Mouse (Mus musculus): ENCODE data around the gene Hcst. TPM values are rescaled to one million over a fixed set of nuclear protein-coding genes. Genes with fewer than 3 reads are reported as not detected.

Gene Hcst
- polyA plus RNA-seq, 1 experiment from 2014 or later = not detected

DNA sequence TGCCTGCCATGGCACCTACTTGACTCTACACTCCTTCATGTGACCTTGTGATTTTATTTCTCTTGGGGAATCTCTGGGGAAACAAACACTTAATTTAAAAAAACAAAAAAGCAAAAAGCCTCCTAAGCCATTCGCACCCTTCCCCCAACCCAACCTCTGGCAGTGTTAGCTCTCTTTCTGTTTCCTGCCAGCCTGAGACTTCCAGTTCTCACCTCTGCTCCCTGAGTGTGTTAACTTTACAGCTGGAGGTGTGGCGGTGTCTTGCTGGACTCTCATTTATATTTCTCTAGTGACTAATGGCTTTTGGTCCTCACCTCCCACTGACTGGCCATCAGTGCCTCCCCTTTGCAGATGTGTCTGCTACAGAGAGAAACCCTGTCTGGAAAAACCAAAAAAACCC lies 9.9 kb downstream of the Hcst start:
- H3K9me3 ChIP-seq (replicated peaks; ENCODE audit: control insufficient read depth, low read length, poor library complexity, severe bottlenecking) = 0 out of 2 replicates have a peak, but pooled peaks cover 1% of the 10 kb centered on the region
- no peaks in the 10 kb centered on the region for H3K4me1 ChIP-seq (ENCODE audit: control insufficient read depth, insufficient read depth, low read length)
- no peak overlapping the region for H3K4me2 ChIP-seq (ENCODE audit: low read length)
- no peak overlapping the region for H3K4me3 ChIP-seq (ENCODE audit: low read depth, low read length)
- WGBS = 87% methylated on average over 2 of the region's 2 CpGs
- no peak overlapping the region for H3K9ac ChIP-seq (ENCODE audit: low read depth, low read length)
- H3K36me3 ChIP-seq (ENCODE audit: control insufficient read depth, insufficient read depth, low read length) = no peaks in the 10 kb centered on the region
- no peaks in the 10 kb centered on the region; the same call in 1 of the 2 replicates for H3K27me3 ChIP-seq (ENCODE audit: control insufficient read depth, insufficient read depth, low read depth, low read length)
- no peak overlapping the region for H3K27ac ChIP-seq (ENCODE audit: low read length)
- no peak for ATAC-seq

DNA sequence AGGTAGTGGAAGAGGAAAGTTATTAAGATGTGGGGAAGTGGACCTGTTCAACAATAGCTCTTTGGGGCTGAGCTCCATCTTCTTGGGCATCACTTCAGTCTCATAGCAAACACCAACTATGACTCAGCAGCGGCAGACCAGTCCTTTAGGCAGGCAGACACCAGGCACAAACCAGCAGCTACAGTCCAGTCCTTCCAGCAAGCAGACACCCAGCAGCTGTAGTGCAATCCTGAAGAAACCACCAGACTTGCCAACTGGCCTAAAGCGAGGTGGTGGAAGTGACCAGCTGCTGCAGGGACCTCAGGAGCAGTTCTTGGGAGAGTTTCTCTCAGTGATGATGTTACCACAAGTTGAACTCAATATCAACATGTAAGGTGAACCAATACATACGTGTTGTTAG lies 11.0 kb downstream of the Hcst start:
- 88% methylated on average over 3 of the region's 3 CpGs for WGBS
- no peaks in the 10 kb centered on the region for H3K36me3 ChIP-seq (ENCODE audit: control insufficient read depth, insufficient read depth, low read length)
- ATAC-seq = no peak

DNA sequence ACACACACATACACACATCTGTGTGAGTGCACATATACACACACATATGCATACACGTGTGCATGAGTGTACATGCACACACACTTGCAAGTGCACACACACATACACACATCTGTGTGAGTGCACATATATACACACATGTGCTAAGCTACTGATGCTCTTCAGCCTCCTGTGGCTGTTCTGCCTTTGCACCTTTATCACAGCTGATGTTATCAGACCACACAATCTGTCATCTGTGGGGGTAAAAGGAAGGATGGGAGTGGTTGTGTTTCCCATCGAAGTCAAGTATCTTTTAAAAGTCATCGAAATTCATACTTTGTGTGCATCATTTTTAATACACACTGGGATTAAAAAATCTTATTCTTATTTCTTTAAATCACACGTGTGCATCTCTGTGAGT lies 17.3 kb downstream of the Hcst start:
- WGBS = 73% methylated on average over 4 of the region's 4 CpGs
- H3K4me1 ChIP-seq (ENCODE audit: control insufficient read depth, insufficient read depth, low read length) = peaks cover 4% of the 10 kb centered on the region; the same call in 1 of the 2 replicates
- no peaks in the 10 kb centered on the region for H3K36me3 ChIP-seq (ENCODE audit: control insufficient read depth, insufficient read depth, low read length)
- H3K9me3 ChIP-seq (replicated peaks; ENCODE audit: control insufficient read depth, low read length, poor library complexity, severe bottlenecking) = no peaks in the 10 kb centered on the region
- no peaks in the 10 kb centered on the region for H3K27me3 ChIP-seq (ENCODE audit: control insufficient read depth, insufficient read depth, low read depth, low read length)
- no peak for ATAC-seq
- H3K9ac ChIP-seq (ENCODE audit: low read depth, low read length) = no peak overlapping the region
- H3K4me2 ChIP-seq (ENCODE audit: low read length) = no peak overlapping the region
- H3K4me3 ChIP-seq (ENCODE audit: low read depth, low read length) = no peak overlapping the region
- no peak overlapping the region for H3K27ac ChIP-seq (ENCODE audit: low read length)

More for the DNA sequence above, 11.0 kb downstream of the Hcst start:
- no peak overlapping the region for H3K27ac ChIP-seq (ENCODE audit: low read length)
- no peak overlapping the region for H3K4me2 ChIP-seq (ENCODE audit: low read length)
- no peaks in the 10 kb centered on the region for H3K9me3 ChIP-seq (replicated peaks; ENCODE audit: control insufficient read depth, low read length, poor library complexity, severe bottlenecking)
- no peaks in the 10 kb centered on the region for H3K4me1 ChIP-seq (ENCODE audit: control insufficient read depth, insufficient read depth, low read length)
- H3K4me3 ChIP-seq (ENCODE audit: low read depth, low read length) = no peak overlapping the region
- no peak overlapping the region for H3K9ac ChIP-seq (ENCODE audit: low read depth, low read length)
- H3K27me3 ChIP-seq (ENCODE audit: control insufficient read depth, insufficient read depth, low read depth, low read length) = no peaks in the 10 kb centered on the region; the same call in 1 of the 2 replicates

DNA sequence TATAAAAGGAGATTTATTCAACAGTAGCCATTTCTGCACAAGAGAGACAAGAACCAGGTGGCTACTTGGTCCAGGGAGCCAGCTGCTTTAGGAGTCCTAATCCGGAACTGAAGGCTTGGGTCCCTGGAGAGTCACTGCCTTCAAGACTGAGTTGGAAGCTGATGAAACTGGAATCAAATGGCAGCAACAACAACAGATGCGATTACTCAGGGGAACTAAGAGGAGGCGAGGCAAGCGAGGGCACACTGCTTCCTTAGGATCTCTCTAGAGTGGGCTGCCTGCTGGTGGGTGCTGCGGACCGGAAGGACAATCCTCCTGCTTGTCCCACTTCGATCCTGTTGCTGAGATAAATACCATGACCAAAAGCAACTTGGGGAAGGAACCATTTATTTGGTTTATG lies 20.0 kb downstream of the Hcst start:
- Histone ChIP-seq H3K4me3 (ENCODE audit: low read depth, low read length) (no peak overlapping the region), H3K9ac (ENCODE audit: low read depth, low read length) (no peak overlapping the region), H3K9me3 (replicated peaks; ENCODE audit: control insufficient read depth, low read length, poor library complexity, severe bottlenecking) (no peaks in the 10 kb centered on the region), H3K4me1 (ENCODE audit: control insufficient read depth, insufficient read depth, low read length) (peaks cover 4% of the 10 kb centered on the region; the same call in 1 of the 2 replicates), H3K27ac (ENCODE audit: low read length) (no peak overlapping the region), H3K27me3 (ENCODE audit: control insufficient read depth, insufficient read depth, low read depth, low read length) (no peaks in the 10 kb centered on the region), H3K4me2 (ENCODE audit: low read length) (no peak overlapping the region), H3K36me3 (ENCODE audit: control insufficient read depth, insufficient read depth, low read length) (no peaks in the 10 kb centered on the region)
- ATAC-seq = no peak
- WGBS = 35% methylated on average over 7 of the region's 7 CpGs

DNA sequence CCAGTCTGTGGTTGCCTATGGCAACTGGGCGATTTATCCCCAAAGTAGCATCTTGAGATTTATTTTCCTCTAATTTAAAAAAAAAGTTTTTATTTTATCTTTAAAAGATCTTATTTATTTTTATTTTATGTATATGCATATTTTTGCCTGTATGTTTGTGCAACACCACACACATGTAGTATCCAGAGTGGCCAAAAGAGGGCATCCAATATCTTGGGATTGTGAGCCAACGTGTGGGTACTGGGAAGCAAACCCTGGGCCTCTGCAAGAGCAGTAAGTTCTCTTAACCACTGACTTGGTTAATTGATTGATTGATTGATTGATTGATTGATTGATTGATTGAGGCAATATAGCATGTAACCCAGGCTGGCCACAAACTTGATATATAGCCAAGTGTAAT lies 24.8 kb downstream of the Hcst start:
- 39% methylated on average over 2 of the region's 2 CpGs for WGBS
- no peak for ATAC-seq
- Histone ChIP-seq H3K27ac (ENCODE audit: low read length) (no peak overlapping the region), H3K27me3 (ENCODE audit: control insufficient read depth, insufficient read depth, low read depth, low read length) (no peaks in the 10 kb centered on the region), H3K36me3 (ENCODE audit: control insufficient read depth, insufficient read depth, low read length) (no peaks in the 10 kb centered on the region), H3K9ac (ENCODE audit: low read depth, low read length) (no peak overlapping the region), H3K4me1 (ENCODE audit: control insufficient read depth, insufficient read depth, low read length) (peaks cover 4% of the 10 kb centered on the region; the same call in 1 of the 2 replicates), H3K4me2 (ENCODE audit: low read length) (no peak overlapping the region), H3K9me3 (replicated peaks; ENCODE audit: control insufficient read depth, low read length, poor library complexity, severe bottlenecking) (no peaks in the 10 kb centered on the region), H3K4me3 (ENCODE audit: low read depth, low read length) (no peak overlapping the region)

DNA sequence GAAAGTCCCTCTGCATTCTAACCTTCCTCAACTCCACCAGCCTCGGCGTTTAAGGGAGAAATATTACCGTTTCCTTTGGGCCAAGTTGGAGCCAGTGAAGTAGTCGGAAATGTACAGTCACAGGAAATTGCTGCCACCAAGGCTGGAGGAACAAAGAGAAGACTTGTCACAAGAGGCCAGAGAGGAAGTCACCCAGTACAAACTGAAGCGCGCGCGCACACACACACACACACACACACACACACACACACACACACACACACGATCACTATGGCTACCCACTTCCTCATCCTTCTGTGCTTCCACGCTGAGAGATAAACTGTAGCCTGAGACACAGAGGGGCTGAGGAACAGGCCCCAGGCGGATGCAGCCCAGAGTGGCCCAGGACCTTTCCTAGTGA lies 25.3 kb downstream of the Hcst start:
- Histone ChIP-seq H3K9me3 (replicated peaks; ENCODE audit: control insufficient read depth, low read length, poor library complexity, severe bottlenecking) (no peaks in the 10 kb centered on the region), H3K9ac (ENCODE audit: low read depth, low read length) (no peak overlapping the region), H3K4me2 (ENCODE audit: low read length) (no peak overlapping the region), H3K27ac (ENCODE audit: low read length) (no peak overlapping the region; the same call in 1 of the 2 replicates), H3K36me3 (ENCODE audit: control insufficient read depth, insufficient read depth, low read length) (no peaks in the 10 kb centered on the region), H3K4me1 (ENCODE audit: control insufficient read depth, insufficient read depth, low read length) (peaks cover 4% of the 10 kb centered on the region; the same call in 1 of the 2 replicates), H3K27me3 (ENCODE audit: control insufficient read depth, insufficient read depth, low read depth, low read length) (no peaks in the 10 kb centered on the region), H3K4me3 (ENCODE audit: low read depth, low read length) (no peak overlapping the region)
- no peak for ATAC-seq
- 62% methylated on average over 11 of the region's 11 CpGs for WGBS

DNA sequence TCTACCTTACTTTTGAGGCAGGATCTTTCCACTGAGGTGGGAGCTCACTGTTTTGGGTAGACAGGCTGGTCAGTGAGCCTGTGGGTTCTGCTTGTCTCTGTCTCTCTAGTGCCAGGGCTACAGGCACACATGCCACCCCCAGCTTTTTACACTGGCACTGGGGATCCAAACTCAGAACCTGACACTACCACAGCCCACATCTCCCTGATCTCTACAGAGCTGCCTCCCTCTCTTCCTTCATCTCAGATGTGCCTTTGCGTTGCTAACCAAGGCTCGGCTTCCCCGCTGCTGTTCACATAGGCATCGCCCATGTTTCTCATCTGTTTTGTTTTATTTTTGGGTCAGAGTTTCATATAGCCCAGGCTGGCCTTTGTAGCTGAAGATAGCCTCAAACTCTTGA lies 26.0 kb downstream of the Hcst start:
- ATAC-seq = no peak
- Histone ChIP-seq H3K4me1 (ENCODE audit: control insufficient read depth, insufficient read depth, low read length) (no peaks in the 10 kb centered on the region), H3K36me3 (ENCODE audit: control insufficient read depth, insufficient read depth, low read length) (no peaks in the 10 kb centered on the region), H3K4me3 (ENCODE audit: low read depth, low read length) (no peak overlapping the region), H3K9ac (ENCODE audit: low read depth, low read length) (no peak overlapping the region), H3K27ac (ENCODE audit: low read length) (no peak overlapping the region), H3K27me3 (ENCODE audit: control insufficient read depth, insufficient read depth, low read depth, low read length) (no peaks in the 10 kb centered on the region), H3K9me3 (replicated peaks; ENCODE audit: control insufficient read depth, low read length, poor library complexity, severe bottlenecking) (no peaks in the 10 kb centered on the region), H3K4me2 (ENCODE audit: low read length) (no peak overlapping the region)
- 89% methylated on average over 4 of the region's 4 CpGs for whole genome bisulfite sequencing

DNA sequence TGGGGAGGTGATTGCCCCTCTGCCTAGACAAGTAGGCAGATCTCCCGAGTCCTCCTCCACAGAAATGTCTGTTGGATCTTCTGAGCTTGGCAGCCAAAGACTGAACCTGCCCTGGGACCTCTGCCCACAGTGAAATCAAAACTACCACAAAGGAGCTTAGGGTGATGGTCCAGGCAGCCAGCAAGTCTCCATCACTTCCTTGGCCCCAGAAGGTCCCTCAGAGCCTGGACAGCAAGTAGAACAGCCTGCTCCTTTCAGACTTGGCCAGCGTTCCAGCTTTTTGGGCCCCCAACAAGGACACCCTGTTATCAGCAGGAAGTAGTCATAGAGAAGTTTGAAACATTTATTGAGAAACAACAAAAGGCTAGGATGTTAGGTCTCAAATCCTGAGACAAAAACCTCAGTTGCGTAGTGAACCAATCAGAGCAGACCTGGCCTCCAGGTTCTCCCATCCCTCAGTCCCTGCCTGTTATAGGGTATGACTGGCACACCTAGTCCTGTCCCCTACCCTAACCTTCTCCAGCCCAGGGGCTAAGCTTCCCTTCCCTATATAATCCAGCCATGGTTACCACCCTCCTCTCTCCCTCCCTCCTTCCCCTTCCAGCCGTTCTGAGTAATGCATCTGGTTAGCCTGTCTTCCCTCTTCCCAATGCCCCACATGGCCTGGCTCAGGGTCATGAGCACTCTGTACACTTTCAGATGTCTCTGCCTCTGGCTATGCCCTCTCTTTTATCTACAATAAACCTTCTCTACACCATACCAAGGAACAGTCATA lies 26.7 kb downstream of the Hcst start:
- Histone ChIP-seq H3K4me1 (ENCODE audit: control insufficient read depth, insufficient read depth, low read length) (no peaks in the 10 kb centered on the region), H3K36me3 (ENCODE audit: control insufficient read depth, insufficient read depth, low read length) (no peaks in the 10 kb centered on the region), H3K4me2 (ENCODE audit: low read length) (no peak overlapping the region), H3K9me3 (replicated peaks; ENCODE audit: control insufficient read depth, low read length, poor library complexity, severe bottlenecking) (no peaks in the 10 kb centered on the region), H3K27ac (ENCODE audit: low read length) (no peak overlapping the region), H3K4me3 (ENCODE audit: low read depth, low read length) (no peak overlapping the region), H3K27me3 (ENCODE audit: control insufficient read depth, insufficient read depth, low read depth, low read length) (no peaks in the 10 kb centered on the region), H3K9ac (ENCODE audit: low read depth, low read length) (no peak overlapping the region)
- ATAC-seq = no peak
- 69% methylated on average over 4 of the region's 4 CpGs for WGBS

DNA sequence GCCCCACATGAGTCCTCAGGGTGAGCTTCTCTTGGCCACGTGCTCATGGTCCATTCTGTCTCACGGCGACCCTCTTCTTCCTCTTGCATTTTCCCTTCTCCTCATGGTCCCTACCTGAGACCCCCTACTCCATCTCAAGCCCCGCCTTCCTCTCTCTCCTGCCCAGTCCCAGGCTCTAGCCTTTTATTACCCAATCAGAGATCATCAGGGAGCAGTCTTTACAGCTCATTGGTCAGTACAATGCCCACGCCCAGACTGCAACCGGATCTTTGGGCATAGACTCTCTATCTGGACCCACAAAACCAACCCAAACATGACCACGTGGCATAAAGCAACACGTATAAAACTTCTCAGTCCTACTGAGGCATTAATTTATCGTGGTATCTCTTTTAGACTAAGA lies 35.5 kb downstream of the Hcst start:
- no peaks in the 10 kb centered on the region for H3K9me3 ChIP-seq (replicated peaks; ENCODE audit: control insufficient read depth, low read length, poor library complexity, severe bottlenecking)
- H3K27me3 ChIP-seq (ENCODE audit: control insufficient read depth, insufficient read depth, low read depth, low read length) = no peaks in the 10 kb centered on the region
- H3K27ac ChIP-seq (ENCODE audit: low read length) = no peak overlapping the region
- H3K4me3 ChIP-seq (ENCODE audit: low read depth, low read length) = no peak overlapping the region
- 82% methylated on average over 9 of the region's 9 CpGs for WGBS
- no peak for ATAC-seq
- no peaks in the 10 kb centered on the region for H3K36me3 ChIP-seq (ENCODE audit: control insufficient read depth, insufficient read depth, low read length)
- H3K4me2 ChIP-seq (ENCODE audit: low read length) = no peak overlapping the region
- H3K9ac ChIP-seq (ENCODE audit: low read depth, low read length) = no peak overlapping the region
- H3K4me1 ChIP-seq (ENCODE audit: control insufficient read depth, insufficient read depth, low read length) = no peaks in the 10 kb centered on the region
